10 mouse cellular contexts compared by ENCODE assay signal in the genomic region with DNA sequence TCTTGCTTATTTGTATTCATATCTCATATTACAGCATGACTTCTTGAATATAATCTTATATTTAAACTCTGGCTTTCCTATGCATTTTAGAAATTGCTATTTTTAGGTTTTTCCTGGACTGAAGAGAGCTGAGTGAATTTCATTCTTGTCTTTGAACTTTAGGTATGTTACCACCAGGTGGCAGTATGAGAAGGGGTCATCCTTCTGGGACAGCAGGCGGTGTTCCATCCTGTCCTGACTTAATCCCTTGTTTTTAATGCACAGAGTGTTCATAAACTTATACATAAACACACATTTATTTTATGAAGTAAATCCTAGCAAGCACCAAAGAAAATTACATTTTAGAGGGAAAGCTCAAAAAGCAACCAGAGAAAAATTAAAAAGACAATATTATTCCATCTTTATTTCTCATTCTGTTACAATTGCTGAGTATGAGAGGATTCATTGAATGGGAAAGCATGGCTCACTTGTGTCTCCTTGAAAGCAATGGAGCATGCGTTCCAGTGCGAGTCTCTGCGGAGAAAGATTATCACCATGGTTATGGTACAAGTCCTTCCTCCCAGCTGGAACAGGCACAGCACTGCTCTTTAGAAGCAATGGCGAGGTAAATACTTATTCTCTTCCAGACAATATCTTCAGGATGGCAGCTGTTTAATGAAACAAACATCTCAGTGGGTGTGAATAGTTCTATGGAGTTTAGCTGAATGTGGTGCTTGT. TPM values are rescaled to one million over a fixed set of nuclear protein-coding genes. Genes with fewer than 3 reads are reported as not detected.
DNase-seq lines count a peak whose midpoint lies in the region; ATAC-seq and TF ChIP-seq lines count a peak whose summit lies in the region.
"Had no signal": no experiment of that assay in that cellular context is flagged by ENCODE, and none has a peak within 500 bp of the region (broad histone marks: within the 10 kb centered on the region; RNA-seq: fewer than 3 reads in every experiment).

No protein-coding gene starts in this region.

- no peak overlapping the region for H3K4me3 ChIP-seq in forebrain, postnatal 0 days (ENCODE audit: low read depth, low read length)

- H3K27ac ChIP-seq in forebrain, postnatal 0 days (ENCODE audit: low read depth, low read length) = no peak overlapping the region

- H3K9ac ChIP-seq in forebrain, postnatal 0 days = no peak overlapping the region

- 27% methylated on average over 5 of the region's 5 CpGs for WGBS in forebrain, postnatal 0 days

- peak; percentile 74 for ATAC-seq in forebrain, postnatal 0 days

- peak; percentile 17 to 53 for DNase-seq in heart, postnatal 10 days
- no peak for DNase-seq in heart, postnatal 25 days (ENCODE audit: low spot score)
- DNase-seq in thymus, postnatal 4 days = peak; percentile 10
- no peak for DNase-seq in thymus, postnatal 25 days
- DNase-seq in forebrain, postnatal 0 days = peak; percentile 54
- peak; percentile 4 for DNase-seq in splenic B cell, adult 2 months (ENCODE audit: low read depth, low spot score)
- no peak for DNase-seq in spleen, postnatal 36 days (ENCODE audit: low spot score in 2 of 2)
- no peak for DNase-seq in frontal cortex, postnatal 14 days (ENCODE audit: low spot score in 2 of 2)
- DNase-seq: right cerebral cortex, adult 18-20 months had no signal

- H3K9me3 ChIP-seq in forebrain, postnatal 0 days (ENCODE audit: low read length) = no peaks in the 10 kb centered on the region

- H3K36me3 ChIP-seq in forebrain, postnatal 0 days (ENCODE audit: insufficient read depth) = no peaks in the 10 kb centered on the region
- H3K36me3 ChIP-seq in splenic B cell, adult 2 months (ENCODE audit: control insufficient read depth, insufficient read depth, low read length, poor library complexity, severe bottlenecking) = no peaks in the 10 kb centered on the region

- H3K4me2 ChIP-seq in forebrain, postnatal 0 days (ENCODE audit: low read depth) = no peak overlapping the region

- peak; percentile 63 for TF ChIP-seq CTCF in forebrain, postnatal 0 days (IDR thresholded peaks at IDR 0.05; ENCODE audit: low read depth)

- no peaks in the 10 kb centered on the region for H3K27me3 ChIP-seq in forebrain, postnatal 0 days (ENCODE audit: insufficient read depth, low read length)
- H3K27me3 ChIP-seq in splenic B cell, adult 2 months (ENCODE audit: control insufficient read depth, insufficient read depth, low read length, poor library complexity, severe bottlenecking) = no peaks in the 10 kb centered on the region

- H3K4me1 ChIP-seq in forebrain, postnatal 0 days (ENCODE audit: insufficient read depth) = peaks cover 5% of the 10 kb centered on the region; the same call in 1 of the 2 replicates

- intact Hi-C loops in heart, postnatal 10 days (cut with DNase I) = loop anchor here (1.0 kb wide), 1 partner anchor 242 kb away; no protein-coding TSS in a partner anchor
- intact Hi-C loops in heart, postnatal 25 days (cut with DNase I) = loop anchor here (1.0 kb wide), 1 partner anchor 242 kb away; no protein-coding TSS in a partner anchor

RNA-seq across cellular contexts. Expression of gene Panx3, which starts 21.1 kb away (rescaled TPM):
- total RNA-seq in heart, postnatal 10 days (2021) = not detected
- total RNA-seq in heart, postnatal 25 days (2021) = not detected
- total RNA-seq in forebrain, postnatal 0 days (2014; rRNA removed) = 0.08 and 1.8 TPM in 2 replicates
- not detected in 2 replicates for polyA plus RNA-seq in forebrain, postnatal 0 days (2015; fragmentation: Nextera tagmentation; extraction: Ambion mirVana)
- polyA plus RNA-seq: large intestine, adult 2 months had no signal

RNA-seq across cellular contexts. Expression of gene Olfr160, which starts 25.9 kb away (rescaled TPM):
- not detected for total RNA-seq in heart, postnatal 10 days (2021)
- not detected for total RNA-seq in heart, postnatal 25 days (2021)
- total RNA-seq in forebrain, postnatal 0 days (2014; rRNA removed) = not detected in 2 replicates
- not detected in 2 replicates for polyA plus RNA-seq in forebrain, postnatal 0 days (2015; fragmentation: Nextera tagmentation; extraction: Ambion mirVana)
- polyA plus RNA-seq: large intestine, adult 2 months had no signal

RNA-seq across cellular contexts. Expression of gene Tbrg1, which starts 33.0 kb away (rescaled TPM):
- total RNA-seq in heart, postnatal 10 days (2021) = 10 to 100 TPM; 51.5 to 52.8 TPM
- 10 to 100 TPM; 33.3 to 35.5 TPM for total RNA-seq in heart, postnatal 25 days (2021)
- 63.5 and 72.6 TPM in 2 replicates for total RNA-seq in forebrain, postnatal 0 days (2014; rRNA removed)
- polyA plus RNA-seq in forebrain, postnatal 0 days (2015; fragmentation: Nextera tagmentation; extraction: Ambion mirVana) = 84.3 and 97.0 TPM in 2 replicates

RNA-seq across cellular contexts. Expression of gene Olfr874, which starts 54.8 kb away (rescaled TPM):
- total RNA-seq in heart, postnatal 10 days (2021) = not detected
- not detected for total RNA-seq in heart, postnatal 25 days (2021)
- total RNA-seq in forebrain, postnatal 0 days (2014; rRNA removed) = not detected in 2 replicates
- polyA plus RNA-seq in forebrain, postnatal 0 days (2015; fragmentation: Nextera tagmentation; extraction: Ambion mirVana) = not detected in 2 replicates
- polyA plus RNA-seq: large intestine, adult 2 months had no signal

Comparison
In these comparisons a context has a peak if more than half of its experiments do, and no peak if none do; other contexts are left out.
1. DNase-seq: peak in heart, postnatal 10 days (2 of 2), thymus, postnatal 4 days (single experiment), forebrain, postnatal 0 days (single experiment) and splenic B cell, adult 2 months (single experiment); none in heart, postnatal 25 days (single experiment), thymus, postnatal 25 days (single experiment), spleen, postnatal 36 days (0 of 2) and frontal cortex, postnatal 14 days (0 of 2).